Mouse (Mus musculus): Measurements from ENCODE around the gene Lrguk. TPM values are rescaled to one million over a fixed set of nuclear protein-coding genes. Genes with fewer than 3 reads are reported as not detected.

Lrguk gene
- total RNA-seq, 2 experiments from 2014 or later = 2.2 to 2.5 TPM

GRCm38 (mm10) chr6:34170844-34171494, 141.7 kb downstream of the Lrguk start:
- DNase-seq = no peak
- intact Hi-C loops (cut with DNase I) = no loop called here

- intact Hi-C loops (cut with DNase I) = no loop called here
These were observed 142.7 kb downstream of the Lrguk start for GRCm38 (mm10) chr6:34171748-34172457.

GRCm38 (mm10) chr6:34173251-34173650, 144.0 kb downstream of the Lrguk start:
- intact Hi-C loops (cut with DNase I) = no loop called here
- no peak for DNase-seq

More at GRCm38 (mm10) chr6:34171748-34172457, 142.7 kb downstream of the Lrguk start:
- no peak for DNase-seq

- intact Hi-C loops (cut with DNase I) = no loop called here
- no peak for DNase-seq
These were observed 145.5 kb downstream of the Lrguk start for GRCm38 (mm10) chr6:34174715-34175114.

GRCm38 (mm10) chr6:34176111-34176863, 147.0 kb downstream of the Lrguk start:
- DNase-seq = no peak
- intact Hi-C loops (cut with DNase I) = no loop called here

- intact Hi-C loops (cut with DNase I) = no loop called here
- peak; percentile 95 for DNase-seq
These were observed 147.6 kb downstream of the Lrguk start, which contains the start of gene Slc35b4 for GRCm38 (mm10) chr6:34176864-34177247. Gene Slc35b4 (minus strand): TSS chr6:34177111.

GRCm38 (mm10) chr6:34179007-34179406, 149.8 kb downstream of the Lrguk start:
- no peak for DNase-seq
- intact Hi-C loops (cut with DNase I) = no loop called here

- intact Hi-C loops (cut with DNase I) = no loop called here
These were observed 150.7 kb downstream of the Lrguk start for GRCm38 (mm10) chr6:34179911-34180310.

GRCm38 (mm10) chr6:34181961-34182360, 152.7 kb downstream of the Lrguk start:
- DNase-seq = no peak
- intact Hi-C loops (cut with DNase I) = no loop called here

More at GRCm38 (mm10) chr6:34179911-34180310, 150.7 kb downstream of the Lrguk start:
- no peak for DNase-seq

- intact Hi-C loops (cut with DNase I) = no loop called here
- no peak for DNase-seq
These were observed 154.1 kb downstream of the Lrguk start for GRCm38 (mm10) chr6:34183326-34183725.

Other genes starting within 250 kb of the Lrguk start
- gene Slc35b4, start 147.7 kb downstream of the Lrguk start, total RNA-seq (2021) = 10 to 100 TPM; 35.8 to 36.9 TPM